Mouse (Mus musculus): ENCODE results near the gene Galnt2. TPM values are rescaled to one million over a fixed set of nuclear protein-coding genes. Genes with fewer than 3 reads are reported as not detected.

The Galnt2 gene
- polyA plus RNA-seq, 1 experiment from 2014 or later = 56.4 TPM

DNA sequence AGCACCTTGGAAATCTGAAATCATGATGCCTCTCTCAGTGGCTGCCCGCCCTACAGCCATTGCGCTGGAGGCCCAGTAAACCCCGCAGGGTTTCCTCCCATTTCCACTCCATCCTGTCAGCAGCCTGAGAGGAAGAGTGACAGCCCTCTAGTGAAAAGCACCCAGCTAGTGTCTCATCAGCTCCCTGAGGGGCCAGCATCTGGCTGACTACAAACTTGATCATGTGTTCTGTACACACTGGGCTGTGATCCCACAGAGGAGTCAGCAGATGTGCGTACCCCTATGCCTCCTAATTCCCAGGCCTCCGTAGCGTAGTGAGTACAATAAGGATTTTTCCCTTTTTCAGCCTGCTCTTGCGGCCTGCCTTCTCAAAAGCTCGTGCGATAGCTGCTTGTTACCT is 25.6 kb downstream of the Galnt2 start:
- H3K9me3 ChIP-seq (ENCODE audit: control insufficient read depth, low read length) = no peaks in the 10 kb centered on the region
- H3K4me1 ChIP-seq (ENCODE audit: control insufficient read depth, insufficient read depth, low read length) = peaks cover 4% of the 10 kb centered on the region
- WGBS = 90% methylated on average over 9 of the region's 9 CpGs
- H3K36me3 ChIP-seq (ENCODE audit: control insufficient read depth, insufficient read depth, low read length) = no peaks in the 10 kb centered on the region
- H3K9ac ChIP-seq (ENCODE audit: low read length) = no peak overlapping the region
- H3K27me3 ChIP-seq (ENCODE audit: control insufficient read depth, insufficient read depth, low read length) = no peaks in the 10 kb centered on the region
- DNase-seq (ENCODE audit: low spot score) (no peak), ATAC-seq (ENCODE audit: insufficient number of reproducible peaks, low FRiP score, low TSS enrichment, low read depth) (no peak)
- H3K4me2 ChIP-seq (ENCODE audit: low read depth, severe bottlenecking) = no peak overlapping the region
- no peak overlapping the region for H3K27ac ChIP-seq (replicated peaks; ENCODE audit: low read depth, low read length)
- no peak overlapping the region for H3K4me3 ChIP-seq (ENCODE audit: low read depth, low read length)

DNA sequence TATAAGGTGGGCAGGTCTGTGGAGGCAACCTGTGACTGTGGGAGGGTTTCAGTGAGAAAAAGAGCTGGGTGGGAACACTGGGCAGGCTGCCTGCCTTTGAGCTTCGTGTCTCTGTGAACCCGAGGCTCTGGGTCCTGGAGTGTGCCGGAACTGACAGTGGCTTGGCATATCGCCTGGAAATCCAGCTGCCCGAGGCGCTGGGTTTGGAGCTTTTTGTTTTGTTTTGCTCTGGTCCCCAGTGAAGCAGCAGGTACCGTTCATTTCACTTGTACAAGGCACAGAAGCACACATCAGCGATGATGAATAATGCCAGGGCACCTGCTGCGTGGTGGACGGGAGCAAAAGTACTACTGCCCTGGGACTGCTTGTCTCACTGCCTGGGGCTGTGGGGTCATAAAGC is 26.2 kb downstream of the Galnt2 start:
- Histone ChIP-seq H3K9ac (ENCODE audit: low read length) (no peak overlapping the region), H3K4me2 (ENCODE audit: low read depth, severe bottlenecking) (no peak overlapping the region), H3K36me3 (ENCODE audit: control insufficient read depth, insufficient read depth, low read length) (no peaks in the 10 kb centered on the region), H3K4me3 (ENCODE audit: low read depth, low read length) (no peak overlapping the region), H3K27me3 (ENCODE audit: control insufficient read depth, insufficient read depth, low read length) (no peaks in the 10 kb centered on the region), H3K9me3 (ENCODE audit: control insufficient read depth, low read length) (no peaks in the 10 kb centered on the region), H3K4me1 (ENCODE audit: control insufficient read depth, insufficient read depth, low read length) (peaks cover 4% of the 10 kb centered on the region), H3K27ac (replicated peaks; ENCODE audit: low read depth, low read length) (no peak overlapping the region)
- WGBS = 83% methylated on average over 10 of the region's 10 CpGs
- DNase-seq (ENCODE audit: low spot score) (no peak), ATAC-seq (ENCODE audit: insufficient number of reproducible peaks, low FRiP score, low TSS enrichment, low read depth) (no peak)

DNA sequence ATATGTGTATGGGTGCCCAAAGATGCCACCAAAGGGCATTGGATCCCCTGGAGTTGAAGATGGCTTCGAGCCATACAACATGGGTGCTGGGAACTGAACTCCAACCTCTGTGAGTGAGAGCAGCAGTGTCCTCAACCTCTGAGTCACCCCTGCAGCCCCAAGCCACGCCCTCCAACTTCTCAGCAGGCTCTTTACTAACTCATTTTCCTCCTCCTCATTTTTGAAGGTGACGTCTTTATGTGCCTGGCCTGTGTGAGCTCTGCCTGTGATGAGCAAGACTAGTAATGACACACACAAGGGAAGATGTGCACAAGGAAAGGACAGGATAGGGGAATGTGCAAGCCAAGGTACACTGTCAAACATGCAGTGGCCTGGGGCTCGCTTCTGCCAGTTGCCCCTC is 28.0 kb downstream of the Galnt2 start:
- Histone ChIP-seq H3K4me2 (ENCODE audit: low read depth, severe bottlenecking) (no peak overlapping the region), H3K4me3 (ENCODE audit: low read depth, low read length) (no peak overlapping the region), H3K9me3 (ENCODE audit: control insufficient read depth, low read length) (no peaks in the 10 kb centered on the region), H3K27ac (replicated peaks; ENCODE audit: low read depth, low read length) (no peak overlapping the region), H3K4me1 (ENCODE audit: control insufficient read depth, insufficient read depth, low read length) (peaks cover 7% of the 10 kb centered on the region), H3K27me3 (ENCODE audit: control insufficient read depth, insufficient read depth, low read length) (no peaks in the 10 kb centered on the region), H3K36me3 (ENCODE audit: control insufficient read depth, insufficient read depth, low read length) (no peaks in the 10 kb centered on the region), H3K9ac (ENCODE audit: low read length) (no peak overlapping the region)
- DNase-seq (ENCODE audit: low spot score) = no peak
- WGBS = 87% methylated on average over 4 of the region's 4 CpGs
- ATAC-seq (ENCODE audit: insufficient number of reproducible peaks, low FRiP score, low TSS enrichment, low read depth) = no peak

- H3K27ac ChIP-seq (replicated peaks; ENCODE audit: low read depth, low read length) = no peak overlapping the region
- H3K4me3 ChIP-seq (ENCODE audit: low read depth, low read length) = no peak overlapping the region
- 81% methylated on average over 7 of the region's 7 CpGs for WGBS
- no peaks in the 10 kb centered on the region for H3K9me3 ChIP-seq (ENCODE audit: control insufficient read depth, low read length)
- H3K4me2 ChIP-seq (ENCODE audit: low read depth, severe bottlenecking) = no peak overlapping the region
- no peak overlapping the region for H3K9ac ChIP-seq (ENCODE audit: low read length)
- H3K27me3 ChIP-seq (ENCODE audit: control insufficient read depth, insufficient read depth, low read length) = no peaks in the 10 kb centered on the region
- no peak for ATAC-seq (ENCODE audit: insufficient number of reproducible peaks, low FRiP score, low TSS enrichment, low read depth)
- H3K36me3 ChIP-seq (ENCODE audit: control insufficient read depth, insufficient read depth, low read length) = no peaks in the 10 kb centered on the region
- no peak for DNase-seq (ENCODE audit: low spot score)
- H3K4me1 ChIP-seq (ENCODE audit: control insufficient read depth, insufficient read depth, low read length) = peaks cover 9% of the 10 kb centered on the region
Measured at GRCm38 (mm10) chr8:124259925-124260324, 28.7 kb downstream of the Galnt2 start.

DNA sequence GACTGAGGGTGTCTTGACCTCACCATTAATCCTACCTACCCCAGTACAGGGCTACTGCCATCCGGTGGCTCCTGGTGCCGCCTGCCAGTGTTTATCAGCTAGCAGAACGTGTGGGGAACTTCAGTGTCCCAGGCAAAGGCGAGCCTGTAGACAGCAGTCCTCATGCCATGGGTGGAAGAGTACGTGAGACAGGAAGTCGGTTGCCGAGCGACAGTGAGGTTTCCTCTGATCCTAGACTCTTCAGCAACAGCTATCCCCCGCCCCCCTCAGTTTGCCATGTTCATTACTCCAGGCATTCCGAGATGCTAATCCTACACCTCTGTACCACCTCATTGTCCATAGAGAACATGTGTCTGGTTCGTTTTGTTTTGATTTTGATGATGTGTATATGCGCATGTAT is 29.2 kb downstream of the Galnt2 start:
- H3K4me3 ChIP-seq (ENCODE audit: low read depth, low read length) = no peak overlapping the region
- WGBS = 57% methylated on average over 12 of the region's 12 CpGs
- H3K4me2 ChIP-seq (ENCODE audit: low read depth, severe bottlenecking) = no peak overlapping the region
- DNase-seq (ENCODE audit: low spot score) (no peak), ATAC-seq (ENCODE audit: insufficient number of reproducible peaks, low FRiP score, low TSS enrichment, low read depth) (no peak)
- H3K9ac ChIP-seq (ENCODE audit: low read length) = no peak overlapping the region
- H3K27me3 ChIP-seq (ENCODE audit: control insufficient read depth, insufficient read depth, low read length) = no peaks in the 10 kb centered on the region
- H3K27ac ChIP-seq (replicated peaks; ENCODE audit: low read depth, low read length) = no peak overlapping the region
- no peaks in the 10 kb centered on the region for H3K9me3 ChIP-seq (ENCODE audit: control insufficient read depth, low read length)
- H3K4me1 ChIP-seq (ENCODE audit: control insufficient read depth, insufficient read depth, low read length) = peaks cover 11% of the 10 kb centered on the region
- no peaks in the 10 kb centered on the region for H3K36me3 ChIP-seq (ENCODE audit: control insufficient read depth, insufficient read depth, low read length)

GRCm38 (mm10) chr8:124263058-124263457 is 31.9 kb downstream of the Galnt2 start:
- Histone ChIP-seq H3K27ac (replicated peaks; ENCODE audit: low read depth, low read length) (no peak overlapping the region), H3K4me2 (ENCODE audit: low read depth, severe bottlenecking) (no peak overlapping the region)

DNA sequence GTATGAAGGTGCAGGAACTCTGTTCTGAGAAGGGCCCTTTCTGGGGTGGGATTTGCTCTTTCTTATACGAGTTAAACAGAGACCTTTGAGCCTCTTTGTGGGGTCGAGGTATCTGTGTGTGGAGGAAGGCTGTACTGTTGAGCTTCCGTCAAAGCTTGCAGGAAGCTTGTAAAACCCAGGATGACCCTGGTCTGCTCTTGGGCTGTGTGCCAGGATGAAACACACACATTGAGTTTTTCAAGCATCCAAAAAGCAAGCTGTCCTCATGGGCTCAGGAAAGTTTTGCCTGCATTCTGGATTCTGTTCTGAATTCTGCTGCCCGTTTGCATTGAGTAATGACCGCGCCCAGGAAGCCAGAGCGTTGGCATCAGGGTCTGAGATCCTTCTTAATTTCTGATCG is 32.8 kb downstream of the Galnt2 start:
- Histone ChIP-seq H3K36me3 (ENCODE audit: control insufficient read depth, insufficient read depth, low read length) (no peaks in the 10 kb centered on the region), H3K4me2 (ENCODE audit: low read depth, severe bottlenecking) (no peak overlapping the region), H3K27me3 (ENCODE audit: control insufficient read depth, insufficient read depth, low read length) (no peaks in the 10 kb centered on the region), H3K4me3 (ENCODE audit: low read depth, low read length) (no peak overlapping the region), H3K27ac (replicated peaks; ENCODE audit: low read depth, low read length) (no peak overlapping the region), H3K4me1 (ENCODE audit: control insufficient read depth, insufficient read depth, low read length) (peaks cover 15% of the 10 kb centered on the region), H3K9me3 (ENCODE audit: control insufficient read depth, low read length) (no peaks in the 10 kb centered on the region), H3K9ac (ENCODE audit: low read length) (no peak overlapping the region)
- WGBS = 74% methylated on average over 8 of the region's 8 CpGs
- ATAC-seq (ENCODE audit: insufficient number of reproducible peaks, low FRiP score, low TSS enrichment, low read depth) (no peak), DNase-seq (ENCODE audit: low spot score) (no peak)

More at GRCm38 (mm10) chr8:124263058-124263457, 31.9 kb downstream of the Galnt2 start:
- no peak for ATAC-seq (ENCODE audit: insufficient number of reproducible peaks, low FRiP score, low TSS enrichment, low read depth)
- no peaks in the 10 kb centered on the region for H3K9me3 ChIP-seq (ENCODE audit: control insufficient read depth, low read length)
- no peak overlapping the region for H3K9ac ChIP-seq (ENCODE audit: low read length)
- H3K4me1 ChIP-seq (ENCODE audit: control insufficient read depth, insufficient read depth, low read length) = peaks cover 15% of the 10 kb centered on the region
- 63% methylated on average over 9 of the region's 9 CpGs for WGBS
- H3K36me3 ChIP-seq (ENCODE audit: control insufficient read depth, insufficient read depth, low read length) = no peaks in the 10 kb centered on the region
- DNase-seq (ENCODE audit: low spot score) = no peak
- no peak overlapping the region for H3K4me3 ChIP-seq (ENCODE audit: low read depth, low read length)
- no peaks in the 10 kb centered on the region for H3K27me3 ChIP-seq (ENCODE audit: control insufficient read depth, insufficient read depth, low read length)

DNA sequence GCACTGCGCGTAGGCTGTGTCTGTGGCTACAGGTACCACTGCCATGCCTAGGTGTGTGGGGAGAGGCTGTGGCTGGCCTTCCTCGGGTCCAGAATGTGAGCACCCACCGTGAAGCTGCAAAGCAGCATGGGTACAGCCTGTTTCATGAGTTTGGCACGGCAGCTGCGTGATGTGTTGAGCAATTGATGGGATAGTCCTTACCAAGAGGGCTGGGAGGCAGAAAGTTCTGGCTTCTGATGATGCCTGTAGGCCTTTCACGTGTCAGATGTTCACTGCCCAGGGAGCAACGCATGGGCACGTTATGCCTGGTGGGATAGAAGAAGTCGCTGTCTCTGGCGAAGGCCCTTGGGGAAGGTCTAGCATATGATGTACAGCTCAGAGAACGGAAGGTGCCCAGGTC is 33.5 kb downstream of the Galnt2 start:
- Histone ChIP-seq H3K4me2 (ENCODE audit: low read depth, severe bottlenecking) (no peak overlapping the region), H3K36me3 (ENCODE audit: control insufficient read depth, insufficient read depth, low read length) (no peaks in the 10 kb centered on the region), H3K27me3 (ENCODE audit: control insufficient read depth, insufficient read depth, low read length) (no peaks in the 10 kb centered on the region), H3K27ac (replicated peaks; ENCODE audit: low read depth, low read length) (no peak overlapping the region), H3K4me1 (ENCODE audit: control insufficient read depth, insufficient read depth, low read length) (peaks cover 15% of the 10 kb centered on the region), H3K4me3 (ENCODE audit: low read depth, low read length) (no peak overlapping the region), H3K9ac (ENCODE audit: low read length) (no peak overlapping the region), H3K9me3 (ENCODE audit: control insufficient read depth, low read length) (no peaks in the 10 kb centered on the region)
- 86% methylated on average over 12 of the region's 12 CpGs for WGBS
- DNase-seq (ENCODE audit: low spot score) = no peak
- ATAC-seq (ENCODE audit: insufficient number of reproducible peaks, low FRiP score, low TSS enrichment, low read depth) = no peak

- WGBS = 77% methylated on average over 2 of the region's 2 CpGs
- Histone ChIP-seq H3K4me1 (ENCODE audit: control insufficient read depth, insufficient read depth, low read length) (peaks cover 13% of the 10 kb centered on the region), H3K27me3 (ENCODE audit: control insufficient read depth, insufficient read depth, low read length) (no peaks in the 10 kb centered on the region), H3K4me3 (ENCODE audit: low read depth, low read length) (no peak overlapping the region), H3K9me3 (ENCODE audit: control insufficient read depth, low read length) (no peaks in the 10 kb centered on the region), H3K9ac (ENCODE audit: low read length) (no peak overlapping the region), H3K4me2 (ENCODE audit: low read depth, severe bottlenecking) (no peak overlapping the region), H3K27ac (replicated peaks; ENCODE audit: low read depth, low read length) (no peak overlapping the region), H3K36me3 (ENCODE audit: control insufficient read depth, insufficient read depth, low read length) (no peaks in the 10 kb centered on the region)
- DNase-seq (ENCODE audit: low spot score) (no peak), ATAC-seq (ENCODE audit: insufficient number of reproducible peaks, low FRiP score, low TSS enrichment, low read depth) (no peak)
Measured at GRCm38 (mm10) chr8:124265130-124265529, 33.9 kb downstream of the Galnt2 start.
